Mouse (Mus musculus): Measurements from ENCODE around the gene Gas2. TPM values are rescaled to one million over a fixed set of nuclear protein-coding genes. Genes with fewer than 3 reads are reported as not detected.

Gas2 gene
- polyA plus RNA-seq, 1 experiment from 2014 or later = 17.5 TPM

GRCm38 (mm10) chr7:51831917-51832316, 29.9 kb upstream of the Gas2 start:
- H3K4me2 ChIP-seq (replicated peaks; ENCODE audit: low read depth, low read length) = no peak overlapping the region
- WGBS = 18% methylated on average over 7 of the region's 7 CpGs

GRCm38 (mm10) chr7:51840515-51840914, 21.3 kb upstream of the Gas2 start:
- Histone ChIP-seq H3K27me3 (ENCODE audit: control insufficient read depth, insufficient read depth, low read length) (no peaks in the 10 kb centered on the region), H3K27ac (ENCODE audit: low read length) (no peak overlapping the region), H3K4me2 (replicated peaks; ENCODE audit: low read depth, low read length) (no peak overlapping the region), H3K4me3 (ENCODE audit: low read depth, low read length) (no peak overlapping the region), H3K36me3 (ENCODE audit: control insufficient read depth, insufficient read depth, low read length) (no peaks in the 10 kb centered on the region), H3K4me1 (ENCODE audit: control insufficient read depth, insufficient read depth, low read length) (no peaks in the 10 kb centered on the region), H3K9me3 (ENCODE audit: control insufficient read depth, low read depth, low read length) (no peaks in the 10 kb centered on the region; the same call in 1 of the 2 replicates), H3K9ac (replicated peaks; ENCODE audit: low read depth, low read length) (no peak overlapping the region)
- 61% methylated on average over 7 of the region's 7 CpGs for WGBS
- 0 out of 2 replicates have a peak, but pooled peaks have one; percentile 18 for ATAC-seq (ENCODE audit: insufficient number of reproducible peaks, insufficient read depth, low FRiP score, low read depth)

More at GRCm38 (mm10) chr7:51831917-51832316, 29.9 kb upstream of the Gas2 start:
- Histone ChIP-seq H3K9me3 (ENCODE audit: control insufficient read depth, low read depth, low read length) (no peaks in the 10 kb centered on the region), H3K4me3 (ENCODE audit: low read depth, low read length) (no peak overlapping the region), H3K36me3 (ENCODE audit: control insufficient read depth, insufficient read depth, low read length) (no peaks in the 10 kb centered on the region), H3K27ac (ENCODE audit: low read length) (no peak overlapping the region), H3K27me3 (ENCODE audit: control insufficient read depth, insufficient read depth, low read length) (no peaks in the 10 kb centered on the region), H3K4me1 (ENCODE audit: control insufficient read depth, insufficient read depth, low read length) (no peaks in the 10 kb centered on the region), H3K9ac (replicated peaks; ENCODE audit: low read depth, low read length) (no peak overlapping the region)
- peak; percentile 85; the same call in 1 of the 2 replicates for ATAC-seq (ENCODE audit: insufficient number of reproducible peaks, insufficient read depth, low FRiP score, low read depth)

- Histone ChIP-seq H3K4me3 (ENCODE audit: low read depth, low read length) (no peak overlapping the region), H3K36me3 (ENCODE audit: control insufficient read depth, insufficient read depth, low read length) (no peaks in the 10 kb centered on the region), H3K27ac (ENCODE audit: low read length) (no peak overlapping the region), H3K9me3 (ENCODE audit: control insufficient read depth, low read depth, low read length) (no peaks in the 10 kb centered on the region), H3K4me1 (ENCODE audit: control insufficient read depth, insufficient read depth, low read length) (no peaks in the 10 kb centered on the region), H3K27me3 (ENCODE audit: control insufficient read depth, insufficient read depth, low read length) (no peaks in the 10 kb centered on the region), H3K4me2 (replicated peaks; ENCODE audit: low read depth, low read length) (no peak overlapping the region), H3K9ac (replicated peaks; ENCODE audit: low read depth, low read length) (no peak overlapping the region)
- 79% methylated on average over 6 of the region's 6 CpGs for WGBS
- no peak for ATAC-seq (ENCODE audit: insufficient number of reproducible peaks, insufficient read depth, low FRiP score, low read depth)
Measured at GRCm38 (mm10) chr7:51850877-51851276, 10.9 kb upstream of the Gas2 start.

GRCm38 (mm10) chr7:51851890-51852507, 9.8 kb upstream of the Gas2 start:
- Histone ChIP-seq H3K27me3 (ENCODE audit: control insufficient read depth, insufficient read depth, low read length) (no peaks in the 10 kb centered on the region), H3K4me3 (ENCODE audit: low read depth, low read length) (no peak overlapping the region), H3K9me3 (ENCODE audit: control insufficient read depth, low read depth, low read length) (no peaks in the 10 kb centered on the region), H3K9ac (replicated peaks; ENCODE audit: low read depth, low read length) (no peak overlapping the region), H3K4me1 (ENCODE audit: control insufficient read depth, insufficient read depth, low read length) (no peaks in the 10 kb centered on the region), H3K27ac (ENCODE audit: low read length) (no peak overlapping the region), H3K36me3 (ENCODE audit: control insufficient read depth, insufficient read depth, low read length) (no peaks in the 10 kb centered on the region), H3K4me2 (replicated peaks; ENCODE audit: low read depth, low read length) (no peak overlapping the region)
- WGBS = 89% methylated on average over 5 of the region's 5 CpGs
- no peak for ATAC-seq (ENCODE audit: insufficient number of reproducible peaks, insufficient read depth, low FRiP score, low read depth)

GRCm38 (mm10) chr7:51862097-51862492, 280 bp downstream of the Gas2 start, which contains the start of gene Fancf:
Fancf (minus strand) TSS chr7:51862267.
- peak; percentile 99 for ATAC-seq (ENCODE audit: insufficient number of reproducible peaks, insufficient read depth, low FRiP score, low read depth)
- peak within 1 kb of the TSS; percentile 96 for H3K27ac ChIP-seq (ENCODE audit: low read length)
- peak within 1 kb of the TSS; percentile 72 for H3K4me2 ChIP-seq (replicated peaks; ENCODE audit: low read depth, low read length)
- peak within 1 kb of the TSS; percentile 62 for H3K4me3 ChIP-seq (ENCODE audit: low read depth, low read length)
- no peaks in the 10 kb centered on the region for H3K9me3 ChIP-seq (ENCODE audit: control insufficient read depth, low read depth, low read length)
- no peaks in the 10 kb centered on the region for H3K36me3 ChIP-seq (ENCODE audit: control insufficient read depth, insufficient read depth, low read length)
- peaks cover 8% of the 10 kb centered on the region for H3K4me1 ChIP-seq (ENCODE audit: control insufficient read depth, insufficient read depth, low read length)
- WGBS = under 1% methylated on average over 31 of the region's 43 CpGs
- peak within 1 kb of the TSS; percentile 79 for H3K9ac ChIP-seq (replicated peaks; ENCODE audit: low read depth, low read length)
- H3K27me3 ChIP-seq (ENCODE audit: control insufficient read depth, insufficient read depth, low read length) = no peaks in the 10 kb centered on the region

GRCm38 (mm10) chr7:51862842-51863241, 1.0 kb downstream of the Gas2 start:
- WGBS = 55% methylated on average over 3 of the region's 3 CpGs
- H3K9me3 ChIP-seq (ENCODE audit: control insufficient read depth, low read depth, low read length) = no peaks in the 10 kb centered on the region
- no peaks in the 10 kb centered on the region for H3K36me3 ChIP-seq (ENCODE audit: control insufficient read depth, insufficient read depth, low read length)
- peak overlapping the region; percentile 62 for H3K4me3 ChIP-seq (ENCODE audit: low read depth, low read length)
- no peak for ATAC-seq (ENCODE audit: insufficient number of reproducible peaks, insufficient read depth, low FRiP score, low read depth)
- peak overlapping the region; percentile 72 for H3K4me2 ChIP-seq (replicated peaks; ENCODE audit: low read depth, low read length)
- peaks cover 8% of the 10 kb centered on the region for H3K4me1 ChIP-seq (ENCODE audit: control insufficient read depth, insufficient read depth, low read length)
- 0 out of 2 replicates have a peak overlapping the region, but pooled peaks have one; percentile 96 for H3K27ac ChIP-seq (ENCODE audit: low read length)
- no peaks in the 10 kb centered on the region for H3K27me3 ChIP-seq (ENCODE audit: control insufficient read depth, insufficient read depth, low read length)
- H3K9ac ChIP-seq (replicated peaks; ENCODE audit: low read depth, low read length) = peak overlapping the region; percentile 79; the same call in 1 of the 2 replicates

- 64% methylated on average over 1 of the region's 1 CpGs for WGBS
- peaks cover 8% of the 10 kb centered on the region for H3K4me1 ChIP-seq (ENCODE audit: control insufficient read depth, insufficient read depth, low read length)
- no peaks in the 10 kb centered on the region for H3K27me3 ChIP-seq (ENCODE audit: control insufficient read depth, insufficient read depth, low read length)
- no peak overlapping the region for H3K4me3 ChIP-seq (ENCODE audit: low read depth, low read length)
- no peak overlapping the region for H3K9ac ChIP-seq (replicated peaks; ENCODE audit: low read depth, low read length)
- no peaks in the 10 kb centered on the region for H3K36me3 ChIP-seq (ENCODE audit: control insufficient read depth, insufficient read depth, low read length)
- H3K4me2 ChIP-seq (replicated peaks; ENCODE audit: low read depth, low read length) = no peak overlapping the region
- no peak for ATAC-seq (ENCODE audit: insufficient number of reproducible peaks, insufficient read depth, low FRiP score, low read depth)
- H3K9me3 ChIP-seq (ENCODE audit: control insufficient read depth, low read depth, low read length) = no peaks in the 10 kb centered on the region
- no peak overlapping the region for H3K27ac ChIP-seq (ENCODE audit: low read length)
Measured at GRCm38 (mm10) chr7:51865336-51865735, 3.5 kb downstream of the Gas2 start.

- WGBS = 81% methylated on average over 1 of the region's 1 CpGs
- Histone ChIP-seq H3K9ac (replicated peaks; ENCODE audit: low read depth, low read length) (no peak overlapping the region), H3K9me3 (ENCODE audit: control insufficient read depth, low read depth, low read length) (no peaks in the 10 kb centered on the region), H3K27ac (ENCODE audit: low read length) (no peak overlapping the region), H3K4me1 (ENCODE audit: control insufficient read depth, insufficient read depth, low read length) (no peaks in the 10 kb centered on the region), H3K36me3 (ENCODE audit: control insufficient read depth, insufficient read depth, low read length) (no peaks in the 10 kb centered on the region), H3K4me3 (ENCODE audit: low read depth, low read length) (no peak overlapping the region), H3K4me2 (replicated peaks; ENCODE audit: low read depth, low read length) (no peak overlapping the region), H3K27me3 (ENCODE audit: control insufficient read depth, insufficient read depth, low read length) (no peaks in the 10 kb centered on the region)
- no peak for ATAC-seq (ENCODE audit: insufficient number of reproducible peaks, insufficient read depth, low FRiP score, low read depth)
Measured at GRCm38 (mm10) chr7:51867983-51868382, 6.2 kb downstream of the Gas2 start.

- H3K9ac ChIP-seq (replicated peaks; ENCODE audit: low read depth, low read length) = no peak overlapping the region
- no peak overlapping the region for H3K4me2 ChIP-seq (replicated peaks; ENCODE audit: low read depth, low read length)
- no peaks in the 10 kb centered on the region for H3K4me1 ChIP-seq (ENCODE audit: control insufficient read depth, insufficient read depth, low read length)
- WGBS = 85% methylated on average over 1 of the region's 1 CpGs
- H3K9me3 ChIP-seq (ENCODE audit: control insufficient read depth, low read depth, low read length) = no peaks in the 10 kb centered on the region
- no peak overlapping the region for H3K4me3 ChIP-seq (ENCODE audit: low read depth, low read length)
- no peaks in the 10 kb centered on the region for H3K27me3 ChIP-seq (ENCODE audit: control insufficient read depth, insufficient read depth, low read length)
- no peak for ATAC-seq (ENCODE audit: insufficient number of reproducible peaks, insufficient read depth, low FRiP score, low read depth)
- H3K27ac ChIP-seq (ENCODE audit: low read length) = no peak overlapping the region
- no peaks in the 10 kb centered on the region for H3K36me3 ChIP-seq (ENCODE audit: control insufficient read depth, insufficient read depth, low read length)
Measured at GRCm38 (mm10) chr7:51872041-51872440, 10.2 kb downstream of the Gas2 start.

Measured in stomach, embryonic 14.5 days (tissue).